Mouse (Mus musculus) cerebellum, adult 2 months (tissue): ENCODE results near the gene Sytl3. TPM values are rescaled to one million over a fixed set of nuclear protein-coding genes. Genes with fewer than 3 reads are reported as not detected.
"Not testable (repeated sequence)": the region's sequence is repeated elsewhere in the genome, so short reads cannot be mapped to it uniquely, and the experiment has no call there.

Experiments
- DNase-seq, 2 experiments: peaks; one replicate each; pipeline ENCODE4 v3.0.0; 2021
- H3K27ac ChIP-seq: fragments of 200-500 bp; 2 replicates; pipeline ENCODE4 v1.5.1; 2012; ENCODE audit warnings: low read length, control low read depth, inconsistent platforms; ENCODE audit not compliant: insufficient read depth
- H3K27me3 ChIP-seq: fragments of 200-500 bp; 2 replicates; pipeline ENCODE4 v1.6.1; 2012; ENCODE audit warnings: inconsistent platforms, mild to moderate bottlenecking, low read length, moderate library complexity; ENCODE audit not compliant: control insufficient read depth, insufficient read depth
- H3K4me1 ChIP-seq: fragments of 200-500 bp; 2 replicates; pipeline ENCODE4 v1.6.1; 2011; ENCODE audit warnings: low read length; ENCODE audit not compliant: control insufficient read depth, insufficient read depth
- H3K4me3 ChIP-seq: fragments of 200-500 bp; replicated peaks from 2 replicates; pipeline ENCODE3; 2011; ENCODE audit warnings: mild to moderate bottlenecking, low read depth, low read length, control low read depth; ENCODE audit not compliant: insufficient read depth
- CTCF ChIP-seq: fragments of 200-500 bp; IDR thresholded peaks from 2 replicates; pipeline ENCODE4 v1.5.1; 2011; ENCODE audit warnings: low read depth, mild to moderate bottlenecking, control low read depth, low read length, moderate library complexity, borderline replicate concordance; ENCODE audit not compliant: insufficient read depth
- WGBS: fragments of 180-500 bp; shearing (Covaris S2); methylation state at CpG from one replicate; pipeline ENCODE4 v1.1.7; 2018; 5-methylcytosine and 5-hydroxymethylcytosine counted together
- polyA plus RNA-seq: library from polyadenylated mRNA; depleted of rRNA; stranded (reverse); fragments of >200 nt; gene quantifications from 2 replicates; pipeline ENCODE4 v1.2.3, GENCODE M21; 2012

Gene Sytl3
- polyA plus RNA-seq, 1 experiment = 0.21 TPM

GRCm38 (mm10) chr17:6697224-6697775, 38.4 kb downstream of the Sytl3 start:
- not testable (repeated sequence) for H3K27me3 ChIP-seq, H3K27ac ChIP-seq, H3K4me1 ChIP-seq, H3K4me3 ChIP-seq
- peak; percentile 33 for TF ChIP-seq CTCF
- peak; percentile 54 to 62 for DNase-seq
- WGBS = 17% methylated on average over 4 of the region's 4 CpGs

- not testable (repeated sequence) for H3K27me3 ChIP-seq, DNase-seq, H3K27ac ChIP-seq, H3K4me1 ChIP-seq, H3K4me3 ChIP-seq
- WGBS = 97% methylated on average over 9 of the region's 9 CpGs
These were observed 40.6 kb downstream of the Sytl3 start for GRCm38 (mm10) chr17:6699502-6699901.

GRCm38 (mm10) chr17:6700077-6700476, 41.2 kb downstream of the Sytl3 start:
- 75% methylated on average over 5 of the region's 7 CpGs for WGBS
- not testable (repeated sequence) for H3K27ac ChIP-seq, DNase-seq, H3K27me3 ChIP-seq, H3K4me3 ChIP-seq, H3K4me1 ChIP-seq

GRCm38 (mm10) chr17:6702625-6703221, 43.8 kb downstream of the Sytl3 start:
- not testable (repeated sequence) for H3K27ac ChIP-seq, H3K27me3 ChIP-seq, H3K4me3 ChIP-seq, DNase-seq, H3K4me1 ChIP-seq
- WGBS = 15% methylated on average over 3 of the region's 8 CpGs

GRCm38 (mm10) chr17:6703381-6704270, 44.7 kb downstream of the Sytl3 start:
- not testable (repeated sequence) for H3K27ac ChIP-seq, H3K4me1 ChIP-seq, DNase-seq, H3K4me3 ChIP-seq, H3K27me3 ChIP-seq
- 44% methylated on average over 9 of the region's 9 CpGs for WGBS

GRCm38 (mm10) chr17:6706448-6706847, 47.6 kb downstream of the Sytl3 start:
- not testable (repeated sequence) for H3K4me3 ChIP-seq, H3K27me3 ChIP-seq, H3K4me1 ChIP-seq, H3K27ac ChIP-seq, DNase-seq
- WGBS = 92% methylated on average over 5 of the region's 5 CpGs

- DNase-seq, H3K4me3 ChIP-seq, H3K4me1 ChIP-seq, H3K27me3 ChIP-seq, H3K27ac ChIP-seq: not testable (repeated sequence)
- WGBS = 88% methylated on average over 5 of the region's 5 CpGs
These were observed 48.5 kb downstream of the Sytl3 start for GRCm38 (mm10) chr17:6707422-6707821.

- 68% methylated on average over 2 of the region's 2 CpGs for WGBS
- not testable (repeated sequence) for H3K4me3 ChIP-seq, H3K27ac ChIP-seq, H3K4me1 ChIP-seq, DNase-seq, H3K27me3 ChIP-seq
These were observed 49.3 kb downstream of the Sytl3 start for GRCm38 (mm10) chr17:6708194-6708593.

GRCm38 (mm10) chr17:6713483-6713882, 54.6 kb downstream of the Sytl3 start:
- H3K27me3 ChIP-seq, H3K4me1 ChIP-seq, H3K27ac ChIP-seq, H3K4me3 ChIP-seq, DNase-seq: not testable (repeated sequence)
- 79% methylated on average over 2 of the region's 2 CpGs for WGBS

GRCm38 (mm10) chr17:6713944-6714343, 55.1 kb downstream of the Sytl3 start:
- H3K27ac ChIP-seq, H3K4me3 ChIP-seq, DNase-seq, H3K27me3 ChIP-seq, H3K4me1 ChIP-seq: not testable (repeated sequence)
- WGBS = 80% methylated on average over 8 of the region's 8 CpGs
